Mouse (Mus musculus) heart, postnatal 36 days (tissue): ENCODE results near the gene Gm8165. TPM values are rescaled to one million over a fixed set of nuclear protein-coding genes. Genes with fewer than 3 reads are reported as not detected.
"Not testable (repeated sequence)": the region's sequence is repeated elsewhere in the genome, so short reads cannot be mapped to it uniquely, and the experiment has no call there.

Experiments
- DNase-seq, 2 experiments: peaks; one replicate each; pipeline ENCODE4 v3.0.0; 2021 to 2022
- intact Hi-C: fragments of 180-260 bp; cut with DNase I; formaldehyde crosslinking; loops from one replicate; pipeline ENCODE4 v1.15.1; 2025
- total RNA-seq, 2 experiments: library from RNA; stranded (reverse); gene quantifications; 2 replicates each; pipeline ENCODE4 v1.2.3; 2021

Gm8165 gene
- total RNA-seq = not detected

- DNase-seq, intact Hi-C loops: not testable (repeated sequence)
Observed at GRCm38 (mm10) chr14:43677099-43677498, at the start of gene Gm8165. Gene Gm8165 (minus strand): TSS chr14:43677199.

- intact Hi-C loops, DNase-seq: not testable (repeated sequence)
Observed at GRCm38 (mm10) chr14:43697621-43698020, 20.6 kb upstream of the Gm8165 start, which contains the start of gene Gm7324. Gene Gm7324 (plus strand): TSS chr14:43697828.

Other genes starting within 250 kb of the Gm8165 start
- gene Gm5799, start 133.6 kb downstream of the Gm8165 start, total RNA-seq = not detected
- gene Gm17654, start 98.1 kb downstream of the Gm8165 start, total RNA-seq = not detected
- not detected for gene Gm10375, start 69.2 kb downstream of the Gm8165 start, total RNA-seq
- gene Gm7324, start 20.6 kb upstream of the Gm8165 start, total RNA-seq = under 1 TPM; 0.38 to 0.44 TPM
- gene Gm16506, start 50.3 kb upstream of the Gm8165 start, total RNA-seq = not detected
- gene Gm6526, start 70.7 kb upstream of the Gm8165 start, total RNA-seq = not detected
- gene Gm8180, start 107.5 kb upstream of the Gm8165 start, total RNA-seq = not detected
- not detected for gene Ear1, start 198.3 kb upstream of the Gm8165 start, total RNA-seq
- not detected for gene Ear10, start 246.4 kb upstream of the Gm8165 start, total RNA-seq
- 1 to 10 TPM; 3.7 to 4.7 TPM for gene Gm8113, start 248.2 kb upstream of the Gm8165 start, total RNA-seq